Mouse (Mus musculus) liver, adult (tissue): ENCODE results near the gene Prkg1.

ENCODE experiments used
- GATA4 ChIP-seq: IDR thresholded peaks from 2 replicates; pipeline ENCODE4 v1.6.1; 2014; ENCODE audit warnings: mild to moderate bottlenecking, low read length; ENCODE audit not compliant: insufficient replicate concordance

The Prkg1 gene

GRCm38 (mm10) chr19:31132614-31133013 is 632.2 kb downstream of the Prkg1 start:
- no peak for TF ChIP-seq GATA4

DNA sequence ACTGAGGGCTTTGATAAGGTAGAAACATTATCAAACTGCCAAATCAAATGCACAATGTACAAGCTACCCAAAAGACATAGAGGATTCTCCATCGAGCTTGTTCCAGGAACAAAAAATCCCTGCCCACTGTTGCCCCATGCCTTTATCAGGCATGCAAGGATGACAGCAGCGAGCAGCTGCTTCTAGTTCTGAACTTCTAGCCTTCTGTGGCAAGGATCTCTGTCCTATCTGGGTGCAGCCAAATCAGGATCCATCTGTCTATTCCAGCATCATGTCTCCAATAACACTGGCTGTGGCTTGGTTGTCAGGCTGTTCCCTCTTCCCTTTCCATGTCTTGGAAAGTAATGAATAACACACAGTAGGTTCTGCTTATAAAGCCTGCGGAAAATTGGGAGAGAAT is 640.2 kb downstream of the Prkg1 start:
- TF ChIP-seq GATA4, result no peak

DNA sequence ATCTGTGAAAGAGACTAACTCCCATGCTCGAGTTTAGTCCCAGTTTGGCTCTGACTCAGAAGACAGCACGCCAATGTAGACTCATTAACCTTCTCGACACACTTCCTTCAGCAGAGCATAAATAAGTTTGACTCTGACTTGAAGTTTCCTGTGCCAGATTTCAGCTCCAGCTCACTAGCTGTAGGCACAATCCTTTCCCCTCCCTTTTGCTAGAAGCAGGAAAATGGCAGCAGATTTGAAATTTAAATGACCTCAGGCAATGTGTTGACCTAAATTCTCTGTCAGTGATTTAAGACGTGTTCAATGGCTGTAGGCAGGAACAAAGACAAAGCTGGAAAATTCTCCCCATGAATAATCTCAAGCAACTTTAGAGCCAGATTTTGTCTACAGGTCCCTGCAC is 650.1 kb downstream of the Prkg1 start:
- no peak for TF ChIP-seq GATA4

DNA sequence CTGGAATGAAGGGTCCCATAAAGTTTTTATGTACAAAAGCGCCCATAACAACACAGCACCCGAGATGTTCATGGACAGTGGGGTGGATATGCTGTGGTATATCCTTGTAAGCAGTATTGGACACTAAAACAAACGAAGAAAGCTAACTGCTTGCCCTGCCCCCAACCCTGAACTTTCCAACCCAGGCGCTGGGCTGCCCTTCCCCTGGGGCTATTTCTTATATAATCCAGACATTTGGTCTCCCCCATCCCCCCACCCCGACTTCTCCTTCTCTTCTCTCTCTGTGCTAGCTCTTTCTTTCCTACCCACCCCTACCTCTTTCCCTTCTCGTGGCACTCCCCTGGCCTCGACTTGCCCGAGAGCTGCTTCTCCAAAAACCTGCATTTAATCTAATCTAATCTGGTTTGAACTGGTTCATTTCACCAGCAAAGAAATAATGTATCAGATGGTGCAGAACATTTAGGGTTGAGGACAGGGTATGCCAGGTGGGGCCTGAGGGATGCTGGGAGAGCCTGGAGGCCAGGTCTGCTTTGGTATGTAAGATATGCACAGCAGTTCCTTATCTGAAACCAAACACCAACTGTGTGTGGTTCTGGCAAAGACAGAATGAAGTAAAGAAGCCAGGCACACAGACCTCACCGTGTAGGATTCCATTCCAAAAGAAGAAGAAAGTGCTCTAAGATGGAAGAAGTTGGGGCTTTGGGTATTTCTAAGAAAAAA is 657.8 kb downstream of the Prkg1 start:
- TF ChIP-seq GATA4, result no peak

- TF ChIP-seq GATA4, result no peak
Measured at GRCm38 (mm10) chr19:31106036-31106435, 658.8 kb downstream of the Prkg1 start.

DNA sequence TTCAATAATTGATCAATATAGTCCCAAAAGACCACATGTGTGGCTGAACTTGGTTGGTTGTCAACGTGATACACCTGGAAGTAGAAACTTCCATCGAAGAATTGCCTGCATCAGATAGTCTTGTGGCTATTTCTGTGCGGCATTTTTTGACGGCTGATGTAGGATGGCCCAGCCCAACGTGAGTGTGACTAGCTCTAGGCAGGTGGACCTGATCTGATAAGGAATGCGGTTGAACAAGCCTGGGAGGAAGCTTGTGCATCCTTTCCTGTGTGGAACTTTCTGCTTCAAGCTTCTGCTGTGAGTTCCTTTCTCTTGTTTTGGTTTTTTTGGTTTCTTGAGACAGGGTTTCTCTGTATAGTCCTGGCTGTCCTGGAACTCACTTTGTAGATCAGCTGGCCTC is 660.1 kb downstream of the Prkg1 start:
- TF ChIP-seq GATA4, result no peak

GRCm38 (mm10) chr19:31099369-31099768 is 665.5 kb downstream of the Prkg1 start:
- TF ChIP-seq GATA4, result no peak

- no peak for TF ChIP-seq GATA4
Measured at GRCm38 (mm10) chr19:31097857-31098256, 667.0 kb downstream of the Prkg1 start.

DNA sequence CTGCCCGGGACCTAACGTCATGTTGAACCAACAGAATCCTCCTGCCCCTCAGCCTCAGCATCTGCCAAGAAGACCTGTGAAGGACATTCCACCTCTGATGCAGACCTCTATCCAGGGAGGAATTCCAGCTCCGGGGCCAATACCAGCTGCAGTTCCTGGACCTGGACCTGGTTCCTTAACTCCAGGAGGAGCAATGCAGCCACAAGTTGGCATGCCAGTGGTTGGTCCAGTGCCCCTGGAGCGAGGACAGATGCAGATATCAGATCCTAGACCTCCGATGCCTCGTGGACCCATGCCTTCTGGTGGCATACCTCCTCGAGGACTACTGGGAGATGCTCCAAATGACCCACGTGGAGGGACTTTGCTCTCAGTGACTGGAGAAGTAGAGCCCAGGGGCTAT is 681.1 kb downstream of the Prkg1 start:
- no peak for TF ChIP-seq GATA4

GRCm38 (mm10) chr19:31082662-31083429 is 682.0 kb downstream of the Prkg1 start, which contains the start of gene Cstf2t:
Gene Cstf2t (plus strand): TSS chr19:31082837.
- peak; percentile 75; the same call in 1 of the 2 replicates for TF ChIP-seq GATA4

GRCm38 (mm10) chr19:31082226-31082625 is 682.6 kb downstream of the Prkg1 start:
- TF ChIP-seq GATA4, result no peak

GRCm38 (mm10) chr19:31078241-31078640 is 686.6 kb downstream of the Prkg1 start:
- TF ChIP-seq GATA4, result no peak

DNA sequence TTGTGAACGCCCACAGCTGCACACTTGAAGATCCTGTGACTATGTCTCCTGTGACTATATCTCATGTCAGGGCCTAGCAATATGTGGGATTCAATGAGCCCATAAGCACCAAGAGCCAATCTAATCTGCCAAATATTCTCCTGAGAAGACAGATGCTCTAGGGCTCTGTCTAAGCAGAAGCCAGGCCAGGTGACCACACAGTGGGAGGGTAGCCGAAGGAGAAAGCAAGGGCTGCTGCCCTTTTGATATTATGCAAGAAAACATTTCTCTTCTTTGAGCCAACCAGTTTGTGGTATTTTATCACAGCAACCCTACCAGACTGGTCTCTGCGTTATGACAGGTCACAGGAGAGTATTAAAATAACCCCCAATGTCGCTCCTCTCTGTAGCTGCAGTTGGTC is 688.7 kb downstream of the Prkg1 start:
- no peak for TF ChIP-seq GATA4

- TF ChIP-seq GATA4, result no peak
Measured at GRCm38 (mm10) chr19:31074717-31075063, 690.1 kb downstream of the Prkg1 start.

- no peak for TF ChIP-seq GATA4
Measured at GRCm38 (mm10) chr19:31073959-31074716, 690.7 kb downstream of the Prkg1 start.
